Mouse (Mus musculus): ENCODE results near the gene Uvssa.

DNA sequence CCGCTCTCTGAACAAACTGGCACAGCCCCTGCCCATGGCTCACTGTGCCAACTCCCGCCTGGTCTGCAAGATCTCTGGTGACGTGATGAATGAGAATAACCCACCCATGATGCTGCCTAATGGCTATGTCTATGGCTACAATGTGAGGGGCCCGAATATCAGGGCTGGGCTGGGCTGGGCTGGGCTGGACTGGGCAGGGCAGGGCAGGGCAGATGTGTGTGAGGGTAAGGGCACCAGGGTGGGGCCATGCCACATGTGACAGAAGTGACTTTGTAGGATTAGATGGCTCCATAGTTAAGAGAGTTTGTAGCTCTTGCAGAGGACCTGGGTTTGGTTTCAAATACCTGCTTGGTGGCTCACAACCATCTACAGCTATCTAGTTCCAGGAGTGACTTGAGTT lies 6.7 kb upstream of the Uvssa start:
- TF ChIP-seq USF1 (IDR thresholded peaks at IDR 0.05; ENCODE audit: low read depth) (no peak), POLR2A (IDR thresholded peaks at IDR 0.05; ENCODE audit: insufficient read length, low read depth) (no peak), POLR2AphosphoS2 (IDR thresholded peaks at IDR 0.05; ENCODE audit: insufficient read length, low read depth) (no peak), MAX (IDR thresholded peaks at IDR 0.05; ENCODE audit: low read depth) (no peak), E2F4 (IDR thresholded peaks at IDR 0.05; ENCODE audit: insufficient read depth) (no peak), CEBPB (IDR thresholded peaks at IDR 0.05; ENCODE audit: insufficient read depth, poor library complexity, severe bottlenecking) (no peak)

Measured in myocyte (in vitro differentiated cells).